Mouse (Mus musculus) heart, embryonic 14.5 days (tissue): ENCODE measurements around the gene Zfp710. TPM values are rescaled to one million over a fixed set of nuclear protein-coding genes. Genes with fewer than 3 reads are reported as not detected.

ENCODE experiments used
- ATAC-seq: fragments of 200-750 bp; cut with Nextera tagmentation; 2 replicates; pipeline ENCODE4 v1.8.0; 2017; ENCODE audit warnings: low read depth, moderate TSS enrichment; ENCODE audit not compliant: insufficient number of reproducible peaks, insufficient read depth, low FRiP score
- H3K27ac ChIP-seq, 2 experiments: fragments of 200-500 bp in 1 of 2; fragments of 300-500 bp in 1 of 2; sonication (generic) in 1 of 2; replicated peaks in 1 of 2; 2 replicates each; pipeline ENCODE4 v1.5.1; 2012 to 2014; ENCODE audit warnings: low read depth in 2 of 2, low read length in 2 of 2, control low read depth in 1 of 2, mild to moderate bottlenecking in 1 of 2, mixed read lengths in 1 of 2; ENCODE audit not compliant: control insufficient read depth in 1 of 2, insufficient read depth in 1 of 2
- H3K27me3 ChIP-seq: fragments of 300-500 bp; sonication (generic); 2 replicates; pipeline ENCODE4 v1.6.1; 2014; ENCODE audit warnings: mild to moderate bottlenecking, low read length, control low read depth; ENCODE audit not compliant: control insufficient read depth, insufficient read depth
- H3K36me3 ChIP-seq: fragments of 300-500 bp; sonication (generic); 2 replicates; pipeline ENCODE4 v1.6.1; 2014; ENCODE audit warnings: mild to moderate bottlenecking, control low read depth, low read length, mixed read lengths; ENCODE audit not compliant: control insufficient read depth, insufficient read depth
- H3K4me1 ChIP-seq, 2 experiments: fragments of 200-500 bp in 1 of 2; fragments of 300-500 bp in 1 of 2; sonication (generic) in 1 of 2; 2 replicates each; pipeline ENCODE4 v1.6.1; 2012 to 2014; ENCODE audit warnings: low read length in 2 of 2, control low read depth in 1 of 2, mixed read lengths in 1 of 2; ENCODE audit not compliant: control insufficient read depth in 2 of 2, insufficient read depth in 2 of 2
- H3K4me2 ChIP-seq: fragments of 300-500 bp; sonication (generic); 2 replicates; pipeline ENCODE4 v1.6.1; 2014; ENCODE audit warnings: mild to moderate bottlenecking, low read length
- H3K4me3 ChIP-seq, 2 experiments: fragments of 200-500 bp in 1 of 2; fragments of 300-500 bp in 1 of 2; sonication (generic) in 1 of 2; 2 replicates each; pipeline ENCODE4 v1.5.1; 2012 to 2014; ENCODE audit warnings: low read length in 2 of 2, mild to moderate bottlenecking in 2 of 2, control low read depth in 1 of 2, low read depth in 1 of 2, moderate library complexity in 1 of 2; ENCODE audit not compliant: control insufficient read depth in 1 of 2, insufficient read depth in 1 of 2
- H3K9ac ChIP-seq: fragments of 300-500 bp; sonication (generic); 2 replicates; pipeline ENCODE4 v1.6.1; 2014; ENCODE audit warnings: mild to moderate bottlenecking, low read length
- H3K9me3 ChIP-seq: fragments of 300-500 bp; sonication (generic); 2 replicates; pipeline ENCODE4 v1.6.1; 2016; ENCODE audit warnings: low read length, control low read depth; ENCODE audit not compliant: control insufficient read depth
- WGBS: fragments of 180-500 bp; shearing (Covaris S2); extraction: QIAGEN DNeasy Blood & Tissue Kit; methylation state at CpG from one replicate; pipeline ENCODE4 v1.1.7; 2014; 5-methylcytosine and 5-hydroxymethylcytosine counted together
- polyA plus RNA-seq: library from polyadenylated mRNA; unstranded; fragments of >200 nt; fragmentation: Nextera tagmentation; extraction: Ambion mirVana; gene quantifications from 2 replicates; pipeline ENCODE4 v1.2.1, GENCODE M21; 2014

Zfp710 gene
- polyA plus RNA-seq, 1 experiment from 2014 or later: 12.2 TPM

DNA sequence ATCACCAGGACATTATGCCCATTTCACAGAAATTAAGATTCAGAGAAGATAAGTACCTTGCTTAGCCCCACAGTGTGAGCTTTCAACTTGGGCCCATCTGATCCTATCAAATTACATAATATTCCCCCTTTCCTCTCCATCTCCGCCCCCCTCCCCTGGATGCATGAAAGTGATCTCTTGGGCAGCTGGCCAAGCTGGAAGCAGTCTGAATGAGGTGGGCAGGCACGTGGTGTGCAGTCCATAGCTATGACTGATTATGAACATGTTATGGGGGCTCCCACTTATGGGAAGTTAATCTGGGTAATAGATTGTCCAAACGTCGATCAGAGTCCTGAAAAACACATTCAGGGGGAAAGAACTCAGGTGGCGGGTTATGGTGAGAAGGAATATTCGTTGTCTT is 27.2 kb downstream of the Zfp710 start:
- H3K27me3 ChIP-seq: no peaks in the 10 kb centered on the region
- 28% methylated on average over 6 of the region's 6 CpGs for WGBS
- peaks cover 7% of the 10 kb centered on the region; the same call in 1 of the 2 replicates for H3K36me3 ChIP-seq
- H3K4me2 ChIP-seq: peak overlapping the region; percentile 28
- peaks cover 26 to 44% of the 10 kb centered on the region in 2 experiments for H3K4me1 ChIP-seq
- H3K9ac ChIP-seq: no peak overlapping the region
- H3K4me3 ChIP-seq: no peak overlapping the region; a peak in 1 of 4 replicates
- no peaks in the 10 kb centered on the region for H3K9me3 ChIP-seq
- ATAC-seq: no peak
- peak overlapping the region; percentile 22 to 50; a peak in 3 of 4 replicates for H3K27ac ChIP-seq

DNA sequence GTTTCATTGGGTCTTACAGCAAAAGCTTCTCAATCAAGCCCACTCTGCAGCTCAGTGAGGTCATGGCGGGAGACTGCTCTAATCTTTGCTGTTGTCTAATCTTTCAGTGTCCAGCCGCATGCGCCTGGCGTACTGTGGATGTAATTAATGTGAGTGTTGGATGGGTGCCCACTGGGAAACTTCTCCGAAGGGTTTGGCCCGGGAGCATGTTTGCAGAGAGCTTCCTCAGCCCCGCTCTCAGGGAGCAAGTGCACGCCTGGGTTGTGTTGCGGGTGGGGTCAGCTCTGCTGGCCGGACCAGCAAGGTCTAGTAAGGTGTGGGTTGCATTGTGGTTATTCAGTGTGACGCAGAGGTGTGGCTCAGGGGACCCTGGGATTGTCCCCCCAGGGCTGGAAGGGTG is 27.6 kb downstream of the Zfp710 start:
- H3K27me3 ChIP-seq: no peaks in the 10 kb centered on the region
- H3K27ac ChIP-seq: peak overlapping the region; percentile 22 to 50; a peak in 3 of 4 replicates
- peak; percentile 63; the same call in 1 of the 2 replicates for ATAC-seq
- H3K4me1 ChIP-seq: peaks cover 28 to 48% of the 10 kb centered on the region in 2 experiments
- H3K9ac ChIP-seq: no peak overlapping the region
- H3K4me3 ChIP-seq: no peak overlapping the region; a peak in 1 of 4 replicates
- 19% methylated on average over 11 of the region's 11 CpGs for WGBS
- no peaks in the 10 kb centered on the region for H3K9me3 ChIP-seq
- H3K4me2 ChIP-seq: peak overlapping the region; percentile 28
- H3K36me3 ChIP-seq: peaks cover 7% of the 10 kb centered on the region; the same call in 1 of the 2 replicates

DNA sequence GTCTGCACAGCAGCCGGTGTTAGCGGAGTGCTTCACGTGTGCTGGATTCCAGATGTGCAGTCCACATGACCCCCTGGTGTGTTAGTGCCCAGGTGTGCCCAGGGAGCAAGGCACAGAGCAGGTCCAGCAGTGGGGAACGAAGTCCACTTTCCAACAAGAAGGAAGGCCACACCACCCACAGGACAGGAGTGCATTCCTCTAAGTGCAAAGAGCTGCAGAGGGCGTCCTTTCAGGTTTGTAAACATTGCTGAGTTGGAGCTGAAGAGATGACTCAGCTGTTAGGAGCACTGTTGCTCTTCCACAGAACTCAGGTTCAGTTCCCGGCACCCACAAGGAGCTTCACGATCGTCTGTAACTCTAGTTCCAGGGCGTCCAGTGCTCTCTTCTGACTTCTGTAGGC is 28.5 kb downstream of the Zfp710 start:
- Histone ChIP-seq H3K27ac (no peak overlapping the region), H3K4me1 (peaks cover 37 to 56% of the 10 kb centered on the region in 2 experiments)

DNA sequence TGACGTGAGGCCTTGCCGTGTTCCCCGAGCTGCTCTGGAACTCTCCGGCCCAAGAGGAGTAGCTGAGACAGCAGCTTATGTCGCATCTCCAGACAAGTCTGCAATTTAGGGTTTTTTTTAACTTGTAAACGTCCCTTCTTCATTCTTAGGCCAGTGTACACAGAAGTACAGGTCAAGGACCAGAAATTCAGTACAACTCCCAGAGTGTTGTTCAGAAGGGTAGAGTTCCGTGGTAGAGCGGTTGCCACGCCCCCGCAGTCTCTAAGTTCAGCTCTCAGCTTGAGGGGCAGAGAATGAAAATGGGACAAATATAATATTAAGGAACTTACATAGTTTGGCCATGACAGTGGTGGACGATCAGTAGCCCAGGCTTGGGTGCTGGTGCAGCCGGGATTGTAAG is 31.2 kb downstream of the Zfp710 start:
- Histone ChIP-seq H3K9me3 (no peaks in the 10 kb centered on the region), H3K4me1 (peaks cover 63 to 76% of the 10 kb centered on the region in 2 experiments), H3K4me3 (no peak overlapping the region), H3K9ac (no peak overlapping the region), H3K27me3 (no peaks in the 10 kb centered on the region), H3K4me2 (0 out of 2 replicates have a peak overlapping the region, but pooled peaks have one; percentile 11), H3K36me3 (peaks cover 7% of the 10 kb centered on the region; the same call in 1 of the 2 replicates), H3K27ac (no peak overlapping the region; a peak in 1 of 4 replicates)
- ATAC-seq: no peak
- 76% methylated on average over 12 of the region's 12 CpGs for WGBS

More for the DNA sequence above, 28.5 kb downstream of the Zfp710 start:
- H3K27me3 ChIP-seq: no peaks in the 10 kb centered on the region
- no peak overlapping the region for H3K4me3 ChIP-seq
- no peaks in the 10 kb centered on the region for H3K9me3 ChIP-seq
- 86% methylated on average over 9 of the region's 9 CpGs for WGBS
- no peak for ATAC-seq
- H3K36me3 ChIP-seq: peaks cover 7% of the 10 kb centered on the region; the same call in 1 of the 2 replicates
- no peak overlapping the region for H3K9ac ChIP-seq
- no peak overlapping the region for H3K4me2 ChIP-seq

DNA sequence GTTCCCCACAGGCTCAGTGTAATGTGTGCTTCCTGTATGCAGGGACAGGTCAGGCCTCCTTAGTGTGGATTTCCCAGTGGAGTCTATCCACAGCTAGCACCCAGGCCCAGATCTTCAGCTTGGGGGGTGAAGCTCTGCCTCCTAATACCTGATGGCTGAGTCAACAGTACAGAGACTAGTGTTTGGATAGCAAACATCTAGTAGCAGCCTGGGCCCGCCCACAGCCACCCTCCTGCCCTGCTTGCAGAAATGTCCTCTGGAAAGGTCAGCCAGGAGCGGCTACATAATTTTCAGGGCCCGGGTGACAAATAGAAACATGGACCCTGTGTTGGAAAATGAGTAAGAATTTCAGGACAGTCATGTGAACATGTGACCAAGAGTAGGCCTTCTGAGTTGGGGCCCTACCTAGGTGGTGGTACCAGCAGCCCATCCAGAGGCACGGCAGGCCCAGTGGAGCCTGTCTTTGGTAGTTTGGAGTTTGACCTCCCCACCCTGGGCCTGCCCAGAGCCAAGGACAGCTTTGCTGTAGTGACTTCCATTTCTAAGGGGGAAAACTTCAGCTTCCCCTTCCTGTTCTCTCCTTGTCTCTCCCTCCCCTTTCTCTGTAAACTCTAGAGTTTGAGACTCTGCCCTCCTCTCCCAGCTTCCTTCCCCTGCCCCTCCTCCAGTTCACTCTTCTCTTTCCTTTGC is 32.5 kb downstream of the Zfp710 start:
- Histone ChIP-seq H3K27me3 (no peaks in the 10 kb centered on the region), H3K4me2 (peak overlapping the region; percentile 37; the same call in 1 of the 2 replicates), H3K27ac (peak overlapping the region; percentile 74 to 90), H3K36me3 (peaks cover 7% of the 10 kb centered on the region; the same call in 1 of the 2 replicates), H3K9me3 (no peaks in the 10 kb centered on the region), H3K4me1 (peaks cover 60 to 67% of the 10 kb centered on the region in 2 experiments), H3K4me3 (no peak overlapping the region), H3K9ac (peak overlapping the region; percentile 58)
- peak; percentile 13; the same call in 1 of the 2 replicates for ATAC-seq
- 27% methylated on average over 4 of the region's 4 CpGs for WGBS

DNA sequence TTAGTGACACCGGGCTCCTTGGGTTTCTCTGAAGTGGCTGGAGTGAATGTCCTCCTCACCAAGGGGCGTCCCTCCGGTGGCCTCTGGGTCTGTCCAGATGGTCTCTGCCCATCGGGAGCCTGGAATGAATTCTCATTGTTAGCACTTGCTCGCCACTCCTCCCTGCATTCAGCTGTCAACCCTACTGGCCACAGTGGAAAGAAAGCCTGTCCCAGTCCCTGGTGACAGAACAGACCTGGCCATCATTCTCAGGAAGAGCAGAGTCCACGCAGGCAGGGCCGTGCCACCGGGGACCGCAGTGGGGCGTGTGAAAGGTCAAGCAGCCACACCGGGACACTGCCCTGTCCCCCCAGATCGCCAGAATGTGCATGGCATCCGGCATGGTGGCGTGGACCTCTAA is 33.2 kb downstream of the Zfp710 start:
- no peaks in the 10 kb centered on the region for H3K9me3 ChIP-seq
- H3K4me3 ChIP-seq: no peak overlapping the region
- H3K27me3 ChIP-seq: no peaks in the 10 kb centered on the region
- 0 out of 2 replicates have a peak overlapping the region, but pooled peaks have one; percentile 44 for H3K9ac ChIP-seq
- H3K4me1 ChIP-seq: peaks cover 55 to 60% of the 10 kb centered on the region in 2 experiments
- no peak for ATAC-seq
- peak overlapping the region; percentile 74 to 90 for H3K27ac ChIP-seq
- WGBS: 42% methylated on average over 14 of the region's 14 CpGs
- H3K36me3 ChIP-seq: peaks cover 7% of the 10 kb centered on the region; the same call in 1 of the 2 replicates
- peak overlapping the region; percentile 21 for H3K4me2 ChIP-seq

DNA sequence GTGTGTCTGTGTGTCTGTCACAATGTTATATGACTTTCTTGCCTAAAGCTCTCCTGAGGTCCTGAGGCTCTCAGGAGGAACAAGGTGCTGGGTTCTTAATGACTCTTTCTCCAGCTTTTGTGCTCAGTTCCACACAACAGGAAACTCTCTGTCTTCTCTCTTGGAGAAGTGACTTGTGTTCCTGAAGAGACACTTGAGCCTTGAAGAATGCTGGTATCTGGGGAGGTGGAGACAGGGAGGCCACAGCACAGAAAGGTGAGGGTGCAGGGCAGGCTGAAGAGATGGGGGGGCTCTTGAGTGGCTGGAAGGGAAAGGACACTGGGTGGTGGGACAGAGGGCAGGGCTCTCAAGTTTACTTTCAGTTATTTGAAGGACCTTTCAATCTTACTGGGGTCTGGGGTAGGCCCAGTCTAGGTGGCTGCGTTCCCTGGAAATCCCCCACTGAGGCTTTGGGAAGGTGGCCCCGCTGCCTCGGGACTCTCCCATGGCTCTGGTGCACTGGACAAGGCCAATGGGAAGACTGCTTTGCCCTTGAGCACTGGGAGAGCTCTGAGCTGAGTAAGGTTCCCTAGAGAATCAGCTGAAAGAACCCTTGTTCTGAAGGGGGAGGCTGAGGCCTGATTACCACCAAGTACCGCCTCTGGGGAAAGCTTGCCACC is 33.9 kb downstream of the Zfp710 start:
- Histone ChIP-seq H3K27ac (peak overlapping the region; percentile 74 to 90), H3K9ac (peak overlapping the region; percentile 10; the same call in 1 of the 2 replicates), H3K4me2 (no peak overlapping the region), H3K27me3 (no peaks in the 10 kb centered on the region), H3K4me1 (peaks cover 53 to 56% of the 10 kb centered on the region in 2 experiments), H3K4me3 (no peak overlapping the region), H3K36me3 (peaks cover 2% of the 10 kb centered on the region; the same call in 1 of the 2 replicates), H3K9me3 (no peaks in the 10 kb centered on the region)
- no peak for ATAC-seq
- 67% methylated on average over 4 of the region's 4 CpGs for WGBS
